Mouse (Mus musculus): Measurements from ENCODE around the gene Gata3.

DNA sequence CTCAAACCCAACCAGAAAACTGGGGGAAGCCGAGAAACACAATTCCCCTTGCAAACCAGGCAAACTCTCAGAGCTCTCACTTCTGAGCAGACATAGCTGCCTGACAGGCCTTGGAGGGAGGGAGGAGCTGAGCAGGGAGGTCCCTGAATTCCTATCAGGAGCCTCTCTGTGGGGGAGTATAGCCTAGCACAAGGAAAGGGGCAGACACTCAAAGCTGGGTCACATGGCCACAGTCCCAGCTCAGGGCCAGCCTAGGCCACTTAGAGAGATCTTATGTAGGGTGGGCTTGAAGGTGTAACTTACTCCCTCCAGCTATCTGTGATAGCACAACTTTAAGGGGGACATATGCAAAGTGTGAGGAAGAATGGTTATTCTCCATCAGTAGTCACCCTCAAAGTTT lies 46.1 kb upstream of the Gata3 start:
- TF ChIP-seq CTCF (IDR thresholded peaks at IDR 0.05; ENCODE audit: control insufficient read depth, insufficient read depth, insufficient read length) (no peak), CEBPB (IDR thresholded peaks at IDR 0.05; ENCODE audit: low read depth) (no peak), MYOD1 (IDR thresholded peaks at IDR 0.05; ENCODE audit: control insufficient read depth, insufficient read length, low read depth) (no peak)

All from C2C12 (cell line).